Mouse (Mus musculus) neural tube, embryonic 12.5 days (tissue): ENCODE results near the gene Cpm. TPM values are rescaled to one million over a fixed set of nuclear protein-coding genes. Genes with fewer than 3 reads are reported as not detected.

ENCODE experiments used
- ATAC-seq: fragments of 200-750 bp; cut with Nextera tagmentation; 2 replicates; pipeline ENCODE4 v1.8.0; 2017; ENCODE audit warnings: low read depth, mild to moderate bottlenecking, moderate TSS enrichment, moderate library complexity; ENCODE audit not compliant: low FRiP score
- H3K27ac ChIP-seq: fragments of 300-500 bp; sonication (generic); 2 replicates; pipeline ENCODE4 v1.5.1; 2016
- H3K27me3 ChIP-seq: fragments of 300-500 bp; sonication (generic); replicated peaks from 2 replicates; pipeline ENCODE4 v1.6.1; 2016; ENCODE audit warnings: mild to moderate bottlenecking
- H3K36me3 ChIP-seq: fragments of 300-500 bp; sonication (generic); 2 replicates; pipeline ENCODE4 v1.6.1; 2016; ENCODE audit warnings: mild to moderate bottlenecking
- H3K4me1 ChIP-seq: fragments of 300-500 bp; sonication (generic); 2 replicates; pipeline ENCODE4 v1.6.1; 2016
- H3K4me2 ChIP-seq: fragments of 300-500 bp; sonication (generic); replicated peaks from 2 replicates; pipeline ENCODE4 v1.6.1; 2016; ENCODE audit warnings: mild to moderate bottlenecking
- H3K4me3 ChIP-seq: fragments of 300-500 bp; sonication (generic); 2 replicates; pipeline ENCODE4 v1.5.1; 2016
- H3K9ac ChIP-seq: fragments of 300-500 bp; sonication (generic); 2 replicates; pipeline ENCODE4 v1.6.1; 2016; ENCODE audit warnings: mild to moderate bottlenecking
- H3K9me3 ChIP-seq: fragments of 300-500 bp; sonication (generic); 2 replicates; pipeline ENCODE4 v1.6.1; 2016; ENCODE audit warnings: mild to moderate bottlenecking
- WGBS: fragments of 180-500 bp; shearing (Covaris S2); methylation state at CpG from one replicate; pipeline ENCODE4 v1.1.7; 2016; 5-methylcytosine and 5-hydroxymethylcytosine counted together
- polyA plus RNA-seq: library from polyadenylated mRNA; unstranded; fragments of >200 nt; fragmentation: Nextera tagmentation; extraction: Ambion mirVana; gene quantifications from 2 replicates; pipeline ENCODE4 v1.2.1, GENCODE M21; 2016

Cpm gene
- polyA plus RNA-seq, 1 experiment from 2014 or later, result 10.0 TPM

DNA sequence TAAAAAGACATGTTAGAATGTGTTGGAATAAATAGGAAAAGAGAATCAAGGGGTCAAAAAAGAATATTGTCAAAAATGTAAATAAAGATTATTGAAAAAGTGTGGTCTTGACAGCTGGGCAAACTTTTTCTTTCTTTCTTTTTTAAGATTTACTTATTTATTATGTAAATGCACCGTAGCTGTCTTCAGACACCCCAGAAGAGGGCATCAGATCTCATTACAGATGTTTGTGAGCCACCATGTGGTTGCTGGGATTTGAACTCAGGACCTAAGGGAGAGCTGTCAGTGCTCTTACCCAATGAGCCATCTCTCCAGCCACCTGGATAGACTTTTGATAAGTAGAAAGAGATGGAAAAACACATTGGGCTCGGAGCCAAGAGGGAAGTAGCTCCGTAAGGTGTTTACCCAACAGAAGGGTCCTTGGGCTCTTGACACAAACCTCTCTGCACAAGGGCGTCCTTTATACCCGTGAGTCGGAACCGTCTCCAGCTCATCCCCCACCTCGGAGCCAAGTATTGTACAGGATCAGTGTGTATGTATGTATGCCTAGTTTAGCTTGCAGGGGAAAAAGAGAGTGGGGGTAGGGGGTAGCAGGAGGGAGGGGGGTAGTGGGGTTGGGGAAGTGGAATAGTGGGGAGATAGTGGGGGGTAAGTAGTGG, 24.5 kb upstream of the Cpm start:
- Histone ChIP-seq H3K27me3 (no peaks in the 10 kb centered on the region), H3K9me3 (no peaks in the 10 kb centered on the region), H3K4me3 (no peak overlapping the region), H3K4me1 (no peaks in the 10 kb centered on the region), H3K4me2 (no peak overlapping the region), H3K36me3 (no peaks in the 10 kb centered on the region), H3K9ac (no peak overlapping the region), H3K27ac (no peak overlapping the region)
- no peak for ATAC-seq
- 89% methylated on average over 8 of the region's 8 CpGs for WGBS

DNA sequence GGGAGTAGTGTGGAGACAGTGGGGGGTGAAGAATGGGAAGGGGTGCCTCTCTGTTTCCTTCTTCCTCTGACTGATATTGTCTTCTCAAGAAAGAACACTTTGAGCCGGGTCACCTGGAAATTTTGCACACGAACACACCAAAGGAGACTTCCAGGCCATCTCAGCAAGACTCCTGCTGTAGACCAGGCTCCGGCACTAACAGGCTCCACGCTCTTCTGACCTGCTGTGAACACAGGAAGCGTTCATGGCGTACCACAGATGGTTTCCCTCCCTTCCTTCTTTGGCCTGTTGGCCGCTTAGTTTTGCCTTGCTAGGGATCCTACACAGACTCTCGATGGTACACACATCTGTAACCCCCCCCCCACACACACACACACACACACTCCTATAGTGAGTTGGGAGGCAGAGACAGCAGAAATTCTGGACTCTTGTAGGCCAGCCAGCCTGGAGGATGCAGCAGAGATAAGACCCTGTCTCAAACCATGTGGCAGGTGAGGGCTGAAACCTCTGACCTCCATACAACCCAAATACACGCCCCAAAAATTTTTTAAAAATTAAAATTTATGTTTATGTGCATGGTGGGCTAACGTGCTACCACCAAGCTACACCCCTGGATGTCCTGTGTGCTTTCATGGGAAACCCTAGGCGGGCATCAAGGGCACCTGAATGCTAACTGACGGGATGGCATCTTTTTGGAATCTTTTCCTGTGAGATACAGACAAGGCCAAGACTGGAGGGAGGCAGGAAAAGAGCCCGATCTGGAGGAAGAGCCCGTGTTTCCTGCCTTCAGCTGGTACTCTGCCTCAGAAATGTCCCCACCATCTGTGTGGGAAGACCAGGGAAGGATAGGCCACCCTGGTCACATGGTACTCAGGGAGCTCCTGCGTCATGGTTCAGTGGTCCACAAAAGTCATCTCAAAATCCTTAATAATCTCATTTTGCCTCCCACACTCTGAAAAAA, 23.7 kb upstream of the Cpm start:
- Histone ChIP-seq H3K4me1 (no peaks in the 10 kb centered on the region), H3K9ac (no peak overlapping the region), H3K36me3 (no peaks in the 10 kb centered on the region), H3K9me3 (no peaks in the 10 kb centered on the region), H3K27me3 (no peaks in the 10 kb centered on the region), H3K4me2 (no peak overlapping the region), H3K4me3 (no peak overlapping the region), H3K27ac (no peak overlapping the region)
- 87% methylated on average over 15 of the region's 15 CpGs for WGBS
- ATAC-seq, result no peak

DNA sequence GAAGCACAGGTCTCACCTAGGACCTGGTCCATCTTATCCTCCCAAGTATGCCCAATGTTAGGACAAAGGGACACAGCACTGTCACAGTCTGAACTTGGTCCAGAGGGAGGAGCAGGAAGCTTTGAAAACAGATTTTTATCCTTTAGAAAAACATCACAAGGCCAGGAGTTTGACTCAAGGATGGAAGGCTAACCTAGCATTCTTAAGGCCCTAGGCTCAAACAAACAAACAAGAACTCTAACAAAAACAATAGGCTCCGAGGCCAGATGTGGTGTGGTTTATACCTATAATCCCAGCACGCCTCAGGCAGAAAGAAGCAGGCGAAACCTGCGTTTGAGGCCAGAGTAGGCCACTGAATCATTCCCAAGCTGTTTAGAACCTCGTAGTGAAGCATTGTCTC, 22.9 kb upstream of the Cpm start:
- no peak overlapping the region for H3K27ac ChIP-seq
- no peaks in the 10 kb centered on the region for H3K27me3 ChIP-seq
- H3K4me2 ChIP-seq, result no peak overlapping the region
- H3K9ac ChIP-seq, result no peak overlapping the region
- H3K4me1 ChIP-seq, result no peaks in the 10 kb centered on the region
- H3K36me3 ChIP-seq, result no peaks in the 10 kb centered on the region
- 87% methylated on average over 5 of the region's 5 CpGs for WGBS
- ATAC-seq, result no peak
- no peaks in the 10 kb centered on the region for H3K9me3 ChIP-seq
- H3K4me3 ChIP-seq, result no peak overlapping the region

DNA sequence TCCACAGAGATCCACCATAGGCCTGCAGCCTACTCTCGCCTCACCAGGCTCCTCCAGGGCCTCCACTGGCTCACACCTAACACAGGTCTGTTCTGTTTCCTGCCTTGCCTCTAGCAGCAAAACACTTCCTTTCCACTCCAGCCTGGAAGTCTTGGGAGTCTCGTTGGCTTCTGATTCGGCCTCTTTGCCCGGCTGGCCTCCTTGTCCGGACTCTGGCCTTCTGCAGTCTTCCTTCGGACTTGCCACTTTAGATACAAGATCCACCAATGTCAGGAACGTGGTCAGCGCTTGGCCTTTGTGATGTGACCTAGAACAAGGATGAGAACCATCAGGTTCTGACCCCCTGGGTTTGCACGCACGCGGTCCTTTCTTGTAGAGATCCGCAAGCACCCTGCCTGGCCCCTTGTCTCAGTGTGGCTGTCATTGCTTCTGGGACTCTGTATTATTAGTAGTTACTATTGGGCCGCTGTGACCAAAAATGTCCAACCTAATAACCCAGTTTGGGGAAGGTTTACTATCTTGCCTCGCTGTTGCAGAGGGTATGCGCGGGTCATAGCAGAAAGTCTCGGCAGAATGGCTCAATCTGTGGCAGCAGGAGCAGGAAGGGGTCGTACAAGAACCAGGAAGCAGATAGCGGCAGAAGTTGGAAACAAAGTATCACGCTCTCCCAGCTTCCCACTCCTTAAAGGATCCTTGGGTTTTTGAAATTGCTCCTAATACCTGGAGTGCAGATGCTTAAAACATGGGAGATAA, 22.1 kb upstream of the Cpm start:
- no peaks in the 10 kb centered on the region for H3K4me1 ChIP-seq
- WGBS, result 92% methylated on average over 20 of the region's 20 CpGs
- no peak for ATAC-seq

DNA sequence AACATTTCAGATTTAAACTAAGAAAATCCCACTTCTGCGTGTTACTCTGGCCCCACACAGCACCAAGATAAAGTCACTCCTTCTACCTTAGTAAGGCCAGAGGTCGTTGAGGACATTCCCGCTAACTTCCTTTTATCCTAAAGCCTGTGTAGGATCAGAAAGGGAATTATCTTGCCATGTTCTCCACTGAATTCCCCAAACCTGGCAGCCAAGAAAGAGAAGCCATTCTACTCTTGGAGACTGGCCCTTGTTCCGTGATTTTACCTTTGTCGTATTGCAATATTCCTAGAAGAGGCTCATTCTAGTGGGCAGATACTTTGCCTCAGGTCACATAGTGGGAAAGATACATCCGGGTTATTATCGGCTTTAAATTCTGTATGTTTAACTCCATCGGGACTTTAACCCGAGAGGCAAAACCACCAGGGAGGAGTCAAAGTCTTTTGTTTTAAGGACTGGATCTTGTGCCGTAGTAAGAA, 21.5 kb upstream of the Cpm start:
- no peaks in the 10 kb centered on the region for H3K36me3 ChIP-seq
- no peaks in the 10 kb centered on the region for H3K9me3 ChIP-seq
- H3K4me3 ChIP-seq, result no peak overlapping the region
- WGBS, result 94% methylated on average over 10 of the region's 10 CpGs
- no peaks in the 10 kb centered on the region for H3K4me1 ChIP-seq
- H3K9ac ChIP-seq, result no peak overlapping the region
- no peak overlapping the region for H3K27ac ChIP-seq
- no peaks in the 10 kb centered on the region for H3K27me3 ChIP-seq
- H3K4me2 ChIP-seq, result no peak overlapping the region
- no peak for ATAC-seq

More for the DNA sequence above, 22.1 kb upstream of the Cpm start:
- H3K9ac ChIP-seq, result no peak overlapping the region
- H3K4me3 ChIP-seq, result no peak overlapping the region
- no peaks in the 10 kb centered on the region for H3K9me3 ChIP-seq
- no peaks in the 10 kb centered on the region for H3K27me3 ChIP-seq
- no peaks in the 10 kb centered on the region for H3K36me3 ChIP-seq
- no peak overlapping the region for H3K4me2 ChIP-seq
- no peak overlapping the region for H3K27ac ChIP-seq

DNA sequence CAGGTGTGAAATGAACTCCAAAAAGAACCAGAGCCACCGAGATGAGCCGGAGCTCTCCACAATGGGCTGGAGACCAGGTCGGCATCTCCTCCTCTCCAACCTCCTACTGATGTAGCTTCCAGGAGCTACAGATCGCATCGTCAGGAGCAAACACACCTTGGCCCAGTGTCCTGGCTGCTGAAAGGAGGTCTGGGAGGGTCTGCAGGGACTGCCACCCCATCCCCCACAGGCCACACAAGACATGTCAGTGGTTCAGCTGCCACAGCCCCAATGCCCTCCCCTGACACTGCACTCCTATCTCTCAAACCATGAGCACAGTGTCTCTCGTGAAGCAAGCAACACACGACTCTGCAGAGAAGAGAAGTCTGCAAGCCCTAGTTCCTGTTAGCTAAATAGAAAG, 20.8 kb upstream of the Cpm start:
- ATAC-seq, result no peak
- no peaks in the 10 kb centered on the region for H3K36me3 ChIP-seq
- no peak overlapping the region for H3K27ac ChIP-seq
- WGBS, result 92% methylated on average over 7 of the region's 7 CpGs
- no peaks in the 10 kb centered on the region for H3K4me1 ChIP-seq
- no peaks in the 10 kb centered on the region for H3K27me3 ChIP-seq
- no peak overlapping the region for H3K4me3 ChIP-seq
- H3K9me3 ChIP-seq, result no peaks in the 10 kb centered on the region
- no peak overlapping the region for H3K4me2 ChIP-seq
- H3K9ac ChIP-seq, result no peak overlapping the region

DNA sequence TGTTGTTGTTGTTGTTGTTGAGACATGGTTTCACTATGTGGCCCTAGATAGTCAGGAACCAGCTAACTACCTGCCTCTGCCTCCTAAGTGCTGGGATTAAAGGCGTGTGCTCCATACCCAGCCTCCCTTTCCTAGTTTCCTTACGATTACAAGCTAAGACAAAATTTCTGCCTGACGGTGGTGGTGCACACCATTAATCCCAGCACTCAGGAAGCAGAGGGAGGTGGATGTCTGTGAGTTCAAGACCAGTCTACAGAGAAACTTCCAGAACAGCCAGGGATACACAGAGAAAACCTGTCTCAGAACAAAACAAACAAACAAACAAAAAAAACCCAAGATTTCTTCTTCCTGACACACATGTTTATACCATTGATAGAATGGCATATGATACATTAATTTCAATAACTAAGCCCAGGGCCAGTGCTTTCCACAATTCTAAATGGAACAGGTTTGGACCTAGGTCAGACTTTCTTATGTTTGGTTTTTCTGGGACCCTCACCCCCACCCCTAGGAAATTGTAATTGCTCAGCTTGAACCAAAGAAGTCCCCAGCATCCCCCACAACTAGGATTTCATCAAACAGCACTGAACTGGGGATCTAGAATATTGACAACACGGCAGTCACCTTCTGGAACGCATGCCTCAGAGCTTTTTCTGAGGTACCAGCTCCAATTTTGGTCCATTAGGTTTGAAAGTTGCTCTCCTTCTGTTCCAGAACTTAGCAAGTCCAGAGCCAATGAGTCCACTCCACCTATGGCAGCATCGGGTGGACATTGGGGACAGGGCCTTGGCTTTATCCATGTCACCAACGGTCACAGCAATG, 20.1 kb upstream of the Cpm start:
- no peak overlapping the region for H3K9ac ChIP-seq
- no peaks in the 10 kb centered on the region for H3K9me3 ChIP-seq
- ATAC-seq, result no peak
- no peak overlapping the region for H3K4me2 ChIP-seq
- H3K27me3 ChIP-seq, result no peaks in the 10 kb centered on the region
- H3K4me1 ChIP-seq, result no peaks in the 10 kb centered on the region
- WGBS, result 91% methylated on average over 7 of the region's 7 CpGs
- H3K27ac ChIP-seq, result no peak overlapping the region
- no peak overlapping the region for H3K4me3 ChIP-seq
- H3K36me3 ChIP-seq, result no peaks in the 10 kb centered on the region

DNA sequence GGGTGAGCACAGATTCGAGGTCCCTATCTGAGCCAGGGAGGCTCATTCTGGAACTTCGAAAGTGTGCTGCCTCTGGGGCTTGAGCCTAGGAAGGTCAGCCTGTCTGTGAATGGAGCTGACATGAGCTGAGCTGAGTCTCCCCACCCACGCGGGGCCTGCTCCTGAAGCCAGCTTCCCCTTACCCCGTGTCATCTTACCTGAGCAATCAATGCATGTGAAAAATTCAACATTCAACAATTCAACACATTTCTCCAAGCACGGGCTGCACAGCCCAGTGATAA, 19.6 kb upstream of the Cpm start:
- Histone ChIP-seq H3K4me3 (no peak overlapping the region), H3K9me3 (no peaks in the 10 kb centered on the region), H3K36me3 (no peaks in the 10 kb centered on the region), H3K4me1 (no peaks in the 10 kb centered on the region), H3K4me2 (no peak overlapping the region), H3K9ac (no peak overlapping the region), H3K27ac (no peak overlapping the region), H3K27me3 (no peaks in the 10 kb centered on the region)
- WGBS, result 86% methylated on average over 6 of the region's 6 CpGs
- no peak for ATAC-seq

DNA sequence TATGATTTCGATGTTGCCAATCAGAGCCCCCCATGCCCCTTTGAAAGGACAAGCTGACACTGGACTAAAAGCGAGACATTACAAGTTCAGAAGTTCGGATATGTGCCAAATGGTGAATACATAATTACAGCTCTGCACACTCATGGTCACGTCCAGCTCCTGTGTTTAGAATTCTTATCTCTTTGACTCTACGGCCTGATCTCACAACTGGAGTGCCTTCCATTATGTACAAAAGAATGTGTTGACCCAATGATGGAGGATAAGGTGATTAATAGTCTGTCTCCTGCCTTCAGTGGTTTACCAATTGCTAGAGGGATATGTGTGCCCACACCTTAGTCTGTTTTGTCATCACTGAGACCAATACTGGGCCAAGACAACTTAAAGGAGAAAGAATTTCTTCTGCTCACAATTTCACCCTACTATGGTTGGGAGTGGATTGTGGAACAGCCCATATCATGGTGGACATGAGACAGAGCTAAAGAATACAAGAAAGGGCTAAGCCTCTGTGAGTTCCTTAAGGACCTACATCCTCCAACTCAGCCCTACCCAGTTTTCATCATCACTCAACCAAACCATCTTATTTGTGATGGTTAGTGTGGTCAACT, 19.0 kb upstream of the Cpm start:
- 90% methylated on average over 5 of the region's 5 CpGs for WGBS
- no peak overlapping the region for H3K27ac ChIP-seq
- H3K9ac ChIP-seq, result no peak overlapping the region
- no peak overlapping the region for H3K4me3 ChIP-seq
- no peaks in the 10 kb centered on the region for H3K9me3 ChIP-seq
- H3K4me2 ChIP-seq, result no peak overlapping the region
- H3K27me3 ChIP-seq, result no peaks in the 10 kb centered on the region
- H3K4me1 ChIP-seq, result no peaks in the 10 kb centered on the region
- no peak for ATAC-seq
- no peaks in the 10 kb centered on the region for H3K36me3 ChIP-seq

DNA sequence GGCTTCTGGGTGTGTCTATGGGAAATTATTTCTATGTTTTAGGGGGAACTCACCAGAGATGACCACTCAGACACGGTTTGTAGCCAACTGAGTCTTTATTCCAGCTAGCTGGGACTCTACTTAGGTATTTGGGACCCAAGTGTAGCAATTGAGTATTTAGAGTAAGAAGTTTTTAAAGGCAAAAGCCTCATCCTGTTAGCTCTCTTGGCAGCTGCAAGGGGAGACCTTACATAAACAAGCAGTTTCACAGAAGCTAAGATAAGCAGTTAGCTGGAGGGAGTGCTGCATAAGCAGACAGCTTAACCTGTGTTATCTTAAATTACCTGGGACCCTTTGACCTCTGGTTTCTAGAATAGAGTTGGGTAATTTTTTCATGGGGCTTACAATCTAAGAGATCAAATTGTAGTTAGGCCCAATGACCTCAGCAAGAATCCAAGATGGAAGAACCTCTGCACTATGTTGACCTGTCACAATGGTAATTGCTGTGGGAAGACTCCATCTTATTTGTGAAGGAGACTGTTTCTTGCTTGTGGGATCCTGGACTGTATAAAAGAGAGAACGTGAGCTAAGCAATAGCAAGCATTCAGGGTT, 18.4 kb upstream of the Cpm start:
- ATAC-seq, result no peak
- WGBS, result 93% methylated on average over 2 of the region's 2 CpGs
- no peak overlapping the region for H3K4me2 ChIP-seq
- no peaks in the 10 kb centered on the region for H3K36me3 ChIP-seq
- no peak overlapping the region for H3K9ac ChIP-seq
- H3K27ac ChIP-seq, result no peak overlapping the region
- H3K4me1 ChIP-seq, result no peaks in the 10 kb centered on the region
- no peak overlapping the region for H3K4me3 ChIP-seq
- H3K27me3 ChIP-seq, result no peaks in the 10 kb centered on the region
- no peaks in the 10 kb centered on the region for H3K9me3 ChIP-seq

DNA sequence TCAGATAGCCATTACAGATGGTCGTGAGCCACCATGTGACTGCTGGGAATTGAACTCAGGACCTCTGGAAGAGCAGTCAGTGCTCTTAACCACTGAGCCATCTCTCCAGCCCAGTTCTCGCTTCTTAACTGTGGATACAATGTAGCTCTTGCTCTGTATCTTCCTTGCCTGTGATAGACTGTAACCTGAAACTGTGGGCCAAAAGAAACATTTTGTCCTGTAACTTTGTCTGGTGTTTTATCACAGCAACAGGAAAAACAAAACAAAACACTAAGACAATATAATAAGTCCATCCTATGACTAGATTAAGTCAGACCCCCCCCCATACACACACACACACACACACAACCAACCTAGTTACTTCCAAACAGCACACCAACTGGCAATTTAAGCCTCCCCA, 17.8 kb upstream of the Cpm start:
- Histone ChIP-seq H3K4me1 (no peaks in the 10 kb centered on the region), H3K9ac (no peak overlapping the region), H3K36me3 (no peaks in the 10 kb centered on the region), H3K4me2 (no peak overlapping the region), H3K4me3 (no peak overlapping the region), H3K9me3 (no peaks in the 10 kb centered on the region), H3K27me3 (no peaks in the 10 kb centered on the region), H3K27ac (no peak overlapping the region)
- WGBS, result 92% methylated on average over 2 of the region's 2 CpGs
- ATAC-seq, result no peak
